Mouse (Mus musculus) G1E (cell line): ENCODE measurements around the gene Igf2bp3.

Source experiments
- CTCF ChIP-seq: IDR thresholded peaks from 2 replicates; pipeline ENCODE4 v1.5.1; 2012; ENCODE audit warnings: low read depth, low read length, inconsistent platforms, mixed read lengths
- GATA1 ChIP-seq: IDR thresholded peaks from 2 replicates; pipeline ENCODE4 v1.6.1; 2012; ENCODE audit warnings: borderline replicate concordance, low read length, inconsistent platforms, mixed read lengths
- TAL1 ChIP-seq: conservative IDR thresholded peaks from 2 replicates; pipeline ENCODE4 v1.6.1; 2012; ENCODE audit warnings: low read depth, low read length, inconsistent platforms, mixed read lengths

GRCm38 (mm10) chr6:49187299-49187698 is 27.5 kb downstream of the Igf2bp3 start:
- TF ChIP-seq CTCF (peak; percentile 33), TAL1 (no peak), GATA1 (no peak)
